Comparison of ENCODE assay signal across 8 mouse cellular contexts in the genomic region with DNA sequence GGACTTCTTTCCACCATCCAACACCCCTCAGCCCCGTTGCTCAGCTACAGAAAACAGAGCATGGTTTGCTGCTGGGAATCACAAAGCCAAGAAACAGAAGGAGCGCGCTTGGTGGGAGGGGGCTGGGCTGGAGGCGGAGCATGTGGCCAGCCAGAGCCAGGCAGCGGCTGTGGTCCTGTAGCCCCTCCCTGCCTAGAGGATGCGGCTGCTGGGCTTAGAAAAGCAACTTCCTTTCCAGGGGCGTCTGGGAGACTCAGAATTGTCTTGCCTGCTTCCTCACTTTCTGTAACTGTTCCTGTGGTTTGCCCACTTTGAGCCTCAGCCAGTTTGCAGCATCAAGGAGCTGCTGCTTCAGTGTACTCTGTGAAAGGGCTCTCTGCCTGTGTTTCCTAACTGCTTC. TPM values are rescaled to one million over a fixed set of nuclear protein-coding genes. Genes with fewer than 3 reads are reported as not detected.
A peak's percentile ranks its signal among the peaks of the same experiment; 100 is the strongest.
DNase-seq lines count a peak whose midpoint lies in the region; ATAC-seq and TF ChIP-seq lines count a peak whose summit lies in the region.

No protein-coding gene starts in this region.

- H3K9me3 ChIP-seq in embryonic facial prominence, embryonic 11.5 days (replicated peaks; ENCODE audit: control insufficient read depth, low read length): no peaks in the 10 kb centered on the region
- no peaks in the 10 kb centered on the region for H3K9me3 ChIP-seq in limb, embryonic 10.5 days (replicated peaks)
- H3K9me3 ChIP-seq in midbrain, embryonic 12.5 days: no peaks in the 10 kb centered on the region

- H3K27ac ChIP-seq in embryonic facial prominence, embryonic 11.5 days (replicated peaks; ENCODE audit: low read depth, low read length): peak overlapping the region; percentile 63
- no peak overlapping the region for H3K27ac ChIP-seq in kidney, adult 2 months (ENCODE audit: insufficient read depth, low read depth, low read length)
- peak overlapping the region; percentile 90 for H3K27ac ChIP-seq in limb, embryonic 10.5 days
- peak overlapping the region; percentile 98 for H3K27ac ChIP-seq in midbrain, embryonic 12.5 days (replicated peaks)

- no peaks in the 10 kb centered on the region for H3K27me3 ChIP-seq in embryonic facial prominence, embryonic 11.5 days (ENCODE audit: control insufficient read depth, insufficient read depth, low read length)
- H3K27me3 ChIP-seq in kidney, adult 2 months (replicated peaks; ENCODE audit: control insufficient read depth, insufficient read depth, low read length): no peaks in the 10 kb centered on the region
- H3K27me3 ChIP-seq in limb, embryonic 10.5 days (ENCODE audit: low read depth, poor library complexity, severe bottlenecking): 0 out of 2 replicates have a peak, but pooled peaks cover 13% of the 10 kb centered on the region
- H3K27me3 ChIP-seq in midbrain, embryonic 12.5 days: no peaks in the 10 kb centered on the region

- WGBS in embryonic facial prominence, embryonic 11.5 days: 0% methylated on average over 7 of the region's 7 CpGs
- 8% methylated on average over 7 of the region's 7 CpGs for WGBS in kidney, adult 2 months
- WGBS in limb, embryonic 10.5 days: 0% methylated on average over 7 of the region's 7 CpGs
- 0% methylated on average over 7 of the region's 7 CpGs for WGBS in midbrain, embryonic 12.5 days

- H3K4me1 ChIP-seq in embryonic facial prominence, embryonic 11.5 days (ENCODE audit: control insufficient read depth, insufficient read depth, low read length): peaks cover 12% of the 10 kb centered on the region
- H3K4me1 ChIP-seq in kidney, adult 2 months (ENCODE audit: control insufficient read depth, insufficient read depth, low read length): peaks cover 4% of the 10 kb centered on the region; the same call in 1 of the 2 replicates
- H3K4me1 ChIP-seq in limb, embryonic 10.5 days: peaks cover 81% of the 10 kb centered on the region
- H3K4me1 ChIP-seq in midbrain, embryonic 12.5 days: peaks cover 77% of the 10 kb centered on the region

- no peak for TF ChIP-seq CTCF in kidney, adult 2 months (conservative IDR thresholded peaks at IDR 0.05; ENCODE audit: insufficient read depth, insufficient read length, low read depth, low read length)

- peak overlapping the region; percentile 64 for H3K9ac ChIP-seq in embryonic facial prominence, embryonic 11.5 days (replicated peaks; ENCODE audit: low read length)
- peak overlapping the region; percentile 69 for H3K9ac ChIP-seq in midbrain, embryonic 12.5 days (replicated peaks)

- ATAC-seq in embryonic facial prominence, embryonic 11.5 days (replicated peaks; ENCODE audit: insufficient number of reproducible peaks, low FRiP score, low TSS enrichment, low read depth): peak; percentile 79
- peak; percentile 79 for ATAC-seq in midbrain, embryonic 12.5 days (ENCODE audit: low FRiP score, low read depth)

- no peaks in the 10 kb centered on the region for H3K36me3 ChIP-seq in embryonic facial prominence, embryonic 11.5 days (replicated peaks; ENCODE audit: control insufficient read depth, insufficient read depth, low read depth, low read length)
- H3K36me3 ChIP-seq in kidney, adult 2 months (ENCODE audit: control insufficient read depth, insufficient read depth, low read length): no peaks in the 10 kb centered on the region
- H3K36me3 ChIP-seq in limb, embryonic 10.5 days: no peaks in the 10 kb centered on the region
- H3K36me3 ChIP-seq in midbrain, embryonic 12.5 days: no peaks in the 10 kb centered on the region

- peak overlapping the region; percentile 31 for H3K4me2 ChIP-seq in embryonic facial prominence, embryonic 11.5 days (ENCODE audit: low read depth, low read length)
- H3K4me2 ChIP-seq in midbrain, embryonic 12.5 days (replicated peaks): peak overlapping the region; percentile 61

- no peak for TF ChIP-seq POLR2A in kidney, adult 2 months (IDR thresholded peaks at IDR 0.05; ENCODE audit: low read depth, low read length)

- H3K4me3 ChIP-seq in embryonic facial prominence, embryonic 11.5 days (ENCODE audit: low read depth, low read length): peak overlapping the region; percentile 14
- H3K4me3 ChIP-seq in kidney, adult 2 months (ENCODE audit: insufficient read depth, low read depth, low read length): no peak overlapping the region
- peak overlapping the region; percentile 45 for H3K4me3 ChIP-seq in limb, embryonic 10.5 days
- peak overlapping the region; percentile 38 for H3K4me3 ChIP-seq in midbrain, embryonic 12.5 days

- peak; percentile 39 to 43 for DNase-seq in B cell, adult 2 months
- DNase-seq in adrenal gland, postnatal 10 days: peak; percentile 53
- peak; percentile 90 for DNase-seq in embryonic facial prominence, embryonic 11.5 days (ENCODE audit: low spot score)
- peak; percentile 55 for DNase-seq in heart, adult 8-10 months (ENCODE audit: low spot score)
- peak; percentile 76 for DNase-seq in kidney, adult 2 months
- DNase-seq in limb, embryonic 10.5 days (ENCODE audit: low spot score): peak; percentile 88
- DNase-seq in spleen, postnatal 36 days (ENCODE audit: low spot score in 2 of 2): peak; percentile 40

RNA-seq across cellular contexts. Expression of gene T2, which starts 16.0 kb away (rescaled TPM):
- total RNA-seq in adrenal gland, postnatal 10 days (2021): under 1 TPM in 1 of 2 experiments, not detected in 1; 0.18 TPM
- 0.74 and 1.2 TPM in 2 replicates for polyA plus RNA-seq in embryonic facial prominence, embryonic 11.5 days (2014; fragmentation: Nextera tagmentation; extraction: Ambion mirVana)
- total RNA-seq in heart, adult 8-10 months (2022): under 1 TPM; 0.14 to 0.60 (median 0.41) TPM
- 0.06 TPM in 1 of 2 replicates, not detected in the other for polyA plus RNA-seq in kidney, adult 2 months (2012; rRNA removed)
- 0.75 and 1.1 TPM in 2 replicates for polyA plus RNA-seq in limb, embryonic 10.5 days (2016; fragmentation: Nextera tagmentation; extraction: Ambion mirVana)
- 0.71 TPM in 1 of 2 replicates, not detected in the other for polyA plus RNA-seq in midbrain, embryonic 12.5 days (2016; fragmentation: Nextera tagmentation; extraction: Ambion mirVana)

RNA-seq across cellular contexts. Expression of gene Prr18, which starts 34.6 kb away (rescaled TPM):
- under 1 TPM; 0.24 to 0.45 TPM for total RNA-seq in adrenal gland, postnatal 10 days (2021)
- 0.31 and 0.49 TPM in 2 replicates for polyA plus RNA-seq in embryonic facial prominence, embryonic 11.5 days (2014; fragmentation: Nextera tagmentation; extraction: Ambion mirVana)
- total RNA-seq in heart, adult 8-10 months (2022): under 1 TPM in 2 of 4 experiments, not detected in 2; 0.06 to 0.17 TPM
- polyA plus RNA-seq in kidney, adult 2 months (2012; rRNA removed): 0.05 and 0.14 TPM in 2 replicates
- polyA plus RNA-seq in limb, embryonic 10.5 days (2016; fragmentation: Nextera tagmentation; extraction: Ambion mirVana): 0.29 and 0.31 TPM in 2 replicates
- 3.9 and 4.1 TPM in 2 replicates for polyA plus RNA-seq in midbrain, embryonic 12.5 days (2016; fragmentation: Nextera tagmentation; extraction: Ambion mirVana)

Comparison
In these comparisons a context has a peak if more than half of its experiments do, and no peak if none do; other contexts are left out.
1. DNase-seq: peak in every context shown above with its lines; median percentile 90 in embryonic facial prominence, embryonic 11.5 days; 88 in limb, embryonic 10.5 days; 76 in kidney, adult 2 months; 55 in heart, adult 8-10 months; 53 in adrenal gland, postnatal 10 days; 41 in B cell, adult 2 months; 40 in spleen, postnatal 36 days.